Mouse (Mus musculus) heart, embryonic 15.5 days (tissue): ENCODE data around the gene Arhgap30. TPM values are rescaled to one million over a fixed set of nuclear protein-coding genes. Genes with fewer than 3 reads are reported as not detected.

Experiments
- ATAC-seq: fragments of 200-750 bp; cut with Nextera tagmentation; replicated peaks from 2 replicates; pipeline ENCODE4 v1.8.0; 2017; ENCODE audit warnings: low read depth, moderate TSS enrichment; ENCODE audit not compliant: insufficient number of reproducible peaks, insufficient read depth, low FRiP score
- H3K27ac ChIP-seq: fragments of 300-500 bp; sonication (generic); 2 replicates; pipeline ENCODE4 v1.5.1; 2015; ENCODE audit warnings: mild to moderate bottlenecking, inconsistent platforms
- H3K27me3 ChIP-seq: fragments of 300-500 bp; sonication (generic); 2 replicates; pipeline ENCODE4 v1.6.1; 2015; ENCODE audit warnings: inconsistent platforms
- H3K36me3 ChIP-seq: fragments of 300-500 bp; sonication (generic); 2 replicates; pipeline ENCODE4 v1.6.1; 2015; ENCODE audit warnings: mild to moderate bottlenecking, inconsistent platforms
- H3K4me1 ChIP-seq: fragments of 300-500 bp; sonication (generic); replicated peaks from 2 replicates; pipeline ENCODE4 v1.6.1; 2015; ENCODE audit warnings: inconsistent platforms
- H3K4me2 ChIP-seq: fragments of 300-500 bp; sonication (generic); 2 replicates; pipeline ENCODE4 v1.6.1; 2015; ENCODE audit warnings: inconsistent platforms, mild to moderate bottlenecking, moderate library complexity
- H3K4me3 ChIP-seq: fragments of 300-500 bp; sonication (generic); 2 replicates; pipeline ENCODE4 v1.5.1; 2015; ENCODE audit warnings: mild to moderate bottlenecking, inconsistent platforms
- H3K9ac ChIP-seq: fragments of 300-500 bp; sonication (generic); 2 replicates; pipeline ENCODE4 v1.6.1; 2015; ENCODE audit warnings: mild to moderate bottlenecking, inconsistent platforms
- H3K9me3 ChIP-seq: fragments of 300-500 bp; sonication (generic); replicated peaks from 2 replicates; pipeline ENCODE4 v1.6.1; 2016; ENCODE audit warnings: inconsistent platforms
- WGBS: fragments of 180-500 bp; shearing (Covaris S2); methylation state at CpG from one replicate; pipeline ENCODE4 v1.1.7; 2015; ENCODE audit warnings: mixed read lengths; 5-methylcytosine and 5-hydroxymethylcytosine counted together
- polyA plus RNA-seq: library from polyadenylated mRNA; unstranded; fragments of >200 nt; fragmentation: Nextera tagmentation; extraction: Ambion mirVana; gene quantifications from 2 replicates; pipeline ENCODE4 v1.2.1, GENCODE M21; 2015

Gene Arhgap30
- polyA plus RNA-seq, 1 experiment from 2014 or later = 1.00 TPM

DNA sequence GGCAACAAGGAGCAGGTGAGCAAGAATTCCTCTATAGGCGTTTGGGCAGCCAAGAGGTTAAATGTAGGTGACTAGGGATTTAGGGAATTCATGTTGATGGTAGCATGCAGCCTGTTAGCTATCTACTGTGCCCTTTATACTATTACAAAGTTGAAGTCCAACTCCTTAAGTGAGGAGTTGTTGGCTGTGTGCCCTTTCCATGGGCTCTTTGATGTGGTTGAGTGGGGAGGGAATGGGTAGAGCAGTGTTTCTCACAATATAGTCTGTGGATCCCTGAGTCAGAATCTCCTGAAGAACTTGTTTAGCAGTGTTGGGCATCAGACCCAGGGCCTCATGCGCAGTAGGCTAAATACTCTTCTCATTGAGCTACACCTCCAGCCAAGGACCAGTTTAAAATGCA, 31.9 kb upstream of the Arhgap30 start:
- H3K27ac ChIP-seq = no peak overlapping the region
- H3K4me1 ChIP-seq = peaks cover 13% of the 10 kb centered on the region
- no peak overlapping the region for H3K4me2 ChIP-seq
- no peaks in the 10 kb centered on the region for H3K27me3 ChIP-seq
- no peak overlapping the region for H3K9ac ChIP-seq
- peaks cover 28% of the 10 kb centered on the region for H3K36me3 ChIP-seq
- H3K9me3 ChIP-seq = no peaks in the 10 kb centered on the region
- 89% methylated on average over 2 of the region's 2 CpGs for WGBS
- no peak overlapping the region for H3K4me3 ChIP-seq
- no peak for ATAC-seq

DNA sequence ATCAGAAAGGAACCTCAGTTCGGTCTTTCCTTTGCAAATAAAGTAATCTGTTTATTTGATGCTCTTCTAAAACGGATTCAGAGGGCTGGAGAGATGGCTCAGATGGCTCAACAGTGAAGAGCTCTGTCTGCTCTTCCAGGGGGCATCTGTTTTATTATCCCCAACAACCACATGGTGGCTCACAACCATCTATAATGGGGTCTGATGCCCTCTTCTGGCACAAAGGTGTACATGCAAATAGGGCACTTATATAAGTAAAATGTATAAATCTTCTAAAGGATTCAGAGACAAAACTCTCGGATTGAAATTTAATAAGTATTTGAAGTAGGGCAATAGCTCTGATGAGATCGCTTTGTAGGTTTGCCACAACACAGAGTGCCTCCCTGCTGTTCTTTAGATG, 30.3 kb upstream of the Arhgap30 start:
- H3K4me3 ChIP-seq = no peak overlapping the region
- no peaks in the 10 kb centered on the region for H3K27me3 ChIP-seq
- no peak overlapping the region for H3K4me2 ChIP-seq
- no peaks in the 10 kb centered on the region for H3K9me3 ChIP-seq
- WGBS = 75% methylated on average over 4 of the region's 4 CpGs
- H3K9ac ChIP-seq = no peak overlapping the region
- H3K36me3 ChIP-seq = peaks cover 28% of the 10 kb centered on the region
- H3K4me1 ChIP-seq = peaks cover 10% of the 10 kb centered on the region
- H3K27ac ChIP-seq = no peak overlapping the region
- ATAC-seq = no peak

DNA sequence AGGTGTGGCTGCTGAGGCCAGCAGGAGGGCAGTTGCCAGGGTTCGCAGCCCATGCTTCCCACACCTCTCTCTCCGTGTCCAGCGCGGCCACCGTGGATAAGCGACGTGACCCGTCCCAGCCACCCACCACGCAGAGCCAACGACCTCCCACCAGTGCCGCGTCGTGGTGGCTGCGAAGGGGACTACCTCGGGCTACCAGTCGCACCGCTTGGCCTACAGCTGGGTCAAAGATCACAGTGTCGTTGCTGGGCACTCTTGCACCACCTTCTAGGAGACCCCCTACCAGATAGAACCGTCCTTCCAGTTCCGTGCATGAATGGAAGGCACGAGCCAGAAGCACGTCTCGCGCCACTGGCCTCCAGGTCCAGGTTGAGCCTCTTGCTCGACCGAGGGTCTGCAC, 28.5 kb upstream of the Arhgap30 start:
- Histone ChIP-seq H3K27me3 (no peaks in the 10 kb centered on the region), H3K36me3 (peaks cover 28% of the 10 kb centered on the region), H3K4me1 (peaks cover 10% of the 10 kb centered on the region), H3K4me2 (peak overlapping the region; percentile 64), H3K9ac (peak overlapping the region; percentile 45), H3K4me3 (peak overlapping the region; percentile 47), H3K27ac (no peak overlapping the region), H3K9me3 (no peaks in the 10 kb centered on the region)
- peak; percentile 37 for ATAC-seq
- 17% methylated on average over 26 of the region's 26 CpGs for WGBS

DNA sequence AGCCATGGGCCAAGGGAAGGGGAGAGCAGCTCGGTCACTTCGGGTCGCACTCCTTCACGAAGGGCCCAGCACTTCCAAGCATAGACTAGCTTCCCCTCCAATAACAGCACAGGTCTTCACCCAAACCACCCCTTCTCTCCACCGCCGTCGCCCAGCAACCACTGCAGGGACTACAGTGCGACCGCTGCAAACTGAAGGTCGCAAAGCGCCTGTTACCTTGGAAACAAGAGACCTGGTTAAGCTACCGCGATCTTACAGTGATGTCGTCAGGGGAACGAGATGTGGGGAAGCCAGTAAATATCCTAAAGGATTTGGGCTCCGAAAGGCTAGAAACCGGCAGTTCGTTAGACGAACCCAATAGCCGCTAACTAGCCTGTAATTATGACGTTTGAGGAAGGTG, 28.1 kb upstream of the Arhgap30 start, which contains the start of gene Klhdc9:
TSS of gene Klhdc9 (minus strand) at position 143 of the 400 bp plus-strand sequence.
- Histone ChIP-seq H3K27ac (no peak within 1 kb of the TSS), H3K4me3 (peak within 1 kb of the TSS; percentile 47), H3K9ac (peak within 1 kb of the TSS; percentile 45), H3K36me3 (peaks cover 28% of the 10 kb centered on the region), H3K4me1 (peaks cover 10% of the 10 kb centered on the region), H3K4me2 (peak within 1 kb of the TSS; percentile 64), H3K9me3 (no peaks in the 10 kb centered on the region), H3K27me3 (no peaks in the 10 kb centered on the region)
- 1% methylated on average over 21 of the region's 21 CpGs for WGBS
- ATAC-seq = peak; percentile 87

DNA sequence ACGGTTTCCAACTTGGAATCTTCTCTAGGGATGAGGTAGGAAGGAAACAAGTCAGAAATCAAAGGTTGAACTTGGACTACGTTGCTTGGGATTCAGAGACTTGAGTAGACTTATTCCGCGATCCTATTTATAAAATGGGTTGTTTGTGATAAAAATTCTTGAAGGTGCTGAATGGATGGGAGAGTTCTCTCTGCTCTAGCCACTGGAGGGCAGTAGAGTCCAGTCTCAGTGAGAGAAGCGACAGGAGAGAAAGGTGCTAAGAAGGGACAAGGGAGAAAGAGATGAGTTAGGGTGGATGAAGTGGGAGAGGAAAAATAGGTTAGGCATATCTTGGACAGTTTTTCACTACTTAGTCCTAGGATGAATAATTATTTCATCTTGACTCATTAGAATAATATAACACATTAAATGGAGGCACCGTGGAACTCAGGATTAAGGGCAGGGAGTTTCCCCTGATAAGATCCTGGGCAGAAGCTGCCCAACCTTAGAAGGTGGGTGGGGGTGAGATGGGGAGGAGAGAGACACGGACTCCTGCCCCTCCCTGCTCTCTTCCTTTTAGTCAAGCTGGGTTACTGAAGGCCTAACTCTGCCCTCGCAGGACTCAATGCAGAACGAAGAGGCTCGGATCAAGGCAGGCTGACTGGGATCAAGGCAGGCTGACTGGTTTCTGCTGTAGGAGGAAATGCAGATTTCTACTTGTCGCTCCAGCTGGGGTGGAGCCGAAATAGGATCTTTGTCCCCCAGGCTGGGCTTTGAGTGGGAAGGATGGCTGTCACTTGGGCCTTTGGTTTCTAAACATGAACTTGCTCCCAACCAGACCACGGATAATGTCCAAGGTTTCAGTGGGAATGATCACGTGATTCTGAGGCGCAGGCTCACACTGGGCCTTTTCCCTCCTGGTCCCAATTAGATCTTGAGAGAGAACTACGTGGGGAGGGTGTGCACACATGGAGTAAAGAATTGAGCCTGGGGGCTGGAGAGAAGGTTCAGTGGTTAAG, 27.3 kb upstream of the Arhgap30 start:
- Histone ChIP-seq H3K27me3 (no peaks in the 10 kb centered on the region), H3K27ac (no peak overlapping the region), H3K4me3 (peak overlapping the region; percentile 47), H3K9me3 (no peaks in the 10 kb centered on the region), H3K4me1 (peaks cover 10% of the 10 kb centered on the region), H3K36me3 (peaks cover 28% of the 10 kb centered on the region), H3K9ac (peak overlapping the region; percentile 45), H3K4me2 (peak overlapping the region; percentile 64)
- peak; percentile 47; the same call in 1 of the 2 replicates for ATAC-seq
- WGBS = 28% methylated on average over 16 of the region's 16 CpGs

DNA sequence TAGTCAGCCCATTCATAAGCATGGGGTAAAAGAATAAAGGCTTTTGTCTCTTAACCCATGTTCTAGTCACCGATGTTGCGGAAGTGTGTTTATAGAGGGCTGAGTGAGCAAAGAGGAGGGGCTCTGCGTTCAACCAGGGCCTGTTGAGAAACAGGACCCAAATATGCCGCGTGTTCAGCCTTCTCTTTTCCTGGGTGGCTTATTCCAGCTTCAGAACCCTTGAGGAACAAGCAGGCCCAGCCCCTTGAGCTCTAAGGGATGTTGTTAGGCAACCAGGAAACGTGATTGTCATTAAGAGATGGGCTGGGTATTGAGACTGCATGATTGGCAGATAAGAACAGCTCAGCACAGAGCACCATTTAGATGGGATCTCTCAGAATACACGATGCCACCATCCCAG, 22.8 kb upstream of the Arhgap30 start:
- ATAC-seq = no peak
- Histone ChIP-seq H3K9me3 (no peaks in the 10 kb centered on the region), H3K36me3 (no peaks in the 10 kb centered on the region), H3K27ac (no peak overlapping the region), H3K4me1 (peaks cover 5% of the 10 kb centered on the region; the same call in 1 of the 2 replicates), H3K9ac (no peak overlapping the region), H3K27me3 (peaks cover 8% of the 10 kb centered on the region), H3K4me2 (no peak overlapping the region), H3K4me3 (no peak overlapping the region)
- WGBS = 68% methylated on average over 7 of the region's 7 CpGs

DNA sequence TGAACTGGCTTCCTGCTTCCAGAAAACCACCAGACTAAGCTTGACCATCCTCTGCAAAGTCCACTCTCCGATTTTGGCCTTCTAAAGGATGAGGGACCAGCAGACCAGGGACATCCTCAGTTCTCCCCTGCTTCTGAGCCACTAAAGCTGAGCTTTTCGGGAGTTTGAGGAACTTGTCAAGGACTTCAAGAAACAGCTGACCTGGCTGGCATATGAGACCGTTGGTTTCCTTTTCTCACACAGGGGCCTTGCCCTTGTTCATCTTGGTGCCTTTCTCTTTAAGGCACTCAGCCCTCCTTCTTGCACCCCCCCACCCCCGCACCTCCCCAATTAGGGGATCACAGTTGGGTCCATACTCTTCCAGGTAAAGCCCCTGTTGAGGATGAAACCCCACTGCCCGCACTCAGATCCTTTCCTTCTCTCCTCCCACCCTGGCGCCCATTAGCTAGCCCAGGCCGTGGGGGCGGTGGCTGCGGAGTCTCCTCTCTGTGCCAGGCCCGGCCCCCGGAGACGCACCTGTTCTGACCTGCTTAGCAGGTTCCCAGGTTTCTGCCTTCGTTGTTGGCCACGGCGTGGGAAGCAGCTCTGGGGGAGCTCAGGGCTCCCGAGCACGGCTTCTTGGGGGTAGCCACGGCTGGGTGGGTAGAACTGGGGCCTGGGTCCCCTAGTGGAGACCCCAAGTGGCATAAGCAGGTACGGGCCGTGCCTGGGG, 18.8 kb upstream of the Arhgap30 start, which contains the start of gene Nectin4:
TSS of gene Nectin4 (plus strand) at position 255 of the 712 bp plus-strand sequence.
- Histone ChIP-seq H3K9me3 (no peaks in the 10 kb centered on the region), H3K27me3 (peaks cover 12% of the 10 kb centered on the region), H3K4me1 (no peaks in the 10 kb centered on the region), H3K4me2 (peak within 1 kb of the TSS; percentile 0; the same call in 1 of the 2 replicates), H3K27ac (no peak within 1 kb of the TSS), H3K4me3 (no peak within 1 kb of the TSS), H3K9ac (peak within 1 kb of the TSS; percentile 0; the same call in 1 of the 2 replicates), H3K36me3 (no peaks in the 10 kb centered on the region)
- ATAC-seq = no peak; the same call in 1 of the 2 replicates
- 39% methylated on average over 20 of the region's 20 CpGs for WGBS

DNA sequence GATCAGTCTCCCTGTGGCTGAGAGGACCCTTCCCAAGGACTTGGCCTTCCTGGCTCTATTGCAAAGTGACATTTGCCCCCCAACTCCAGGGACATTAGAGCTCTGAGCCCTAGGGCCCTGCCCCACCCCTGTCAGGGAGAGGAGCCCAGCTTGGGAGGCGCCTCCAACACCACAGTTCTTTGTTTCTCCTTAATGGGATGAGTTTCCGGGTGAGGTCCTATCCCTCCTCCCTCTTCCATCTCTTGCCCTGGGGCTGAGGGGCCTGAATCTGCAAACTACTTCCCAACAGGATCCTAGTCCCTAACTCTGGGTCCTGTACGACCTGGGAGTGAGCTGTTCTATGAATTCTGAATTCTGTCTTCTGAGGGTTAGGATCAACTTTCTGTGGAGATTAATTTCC, 15.9 kb upstream of the Arhgap30 start:
- Histone ChIP-seq H3K36me3 (no peaks in the 10 kb centered on the region), H3K4me2 (no peak overlapping the region), H3K4me1 (0 out of 2 replicates have a peak, but pooled peaks cover 5% of the 10 kb centered on the region), H3K9ac (no peak overlapping the region), H3K9me3 (no peaks in the 10 kb centered on the region), H3K4me3 (no peak overlapping the region), H3K27me3 (peaks cover 12% of the 10 kb centered on the region), H3K27ac (no peak overlapping the region)
- 70% methylated on average over 3 of the region's 3 CpGs for WGBS
- ATAC-seq = no peak

DNA sequence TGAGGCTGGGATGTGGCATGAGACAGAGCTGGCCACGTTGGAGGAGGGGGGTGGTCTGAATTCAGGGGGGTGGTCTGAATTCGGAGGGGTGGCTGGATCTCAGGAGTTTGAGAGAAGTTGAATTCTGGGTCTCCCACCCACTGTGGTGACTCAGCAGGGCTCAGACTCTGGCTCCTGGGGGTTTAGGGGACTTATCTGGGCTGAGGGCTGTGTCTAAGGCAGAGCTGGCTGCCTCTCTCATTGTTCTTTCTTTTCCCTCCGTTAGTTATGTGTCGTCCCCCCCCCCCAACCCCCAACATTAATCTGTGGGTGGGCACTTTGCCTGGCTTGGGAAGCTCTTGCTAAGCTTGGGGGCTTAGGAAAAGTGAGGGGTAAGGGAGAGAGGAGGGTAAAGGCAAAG, 14.8 kb upstream of the Arhgap30 start:
- no peak overlapping the region for H3K27ac ChIP-seq
- H3K9me3 ChIP-seq = no peaks in the 10 kb centered on the region
- H3K4me3 ChIP-seq = no peak overlapping the region
- H3K36me3 ChIP-seq = no peaks in the 10 kb centered on the region
- no peak overlapping the region for H3K4me2 ChIP-seq
- H3K9ac ChIP-seq = no peak overlapping the region
- H3K4me1 ChIP-seq = 0 out of 2 replicates have a peak, but pooled peaks cover 5% of the 10 kb centered on the region
- H3K27me3 ChIP-seq = peaks cover 12% of the 10 kb centered on the region
- ATAC-seq = no peak
- 4% methylated on average over 2 of the region's 4 CpGs for WGBS

DNA sequence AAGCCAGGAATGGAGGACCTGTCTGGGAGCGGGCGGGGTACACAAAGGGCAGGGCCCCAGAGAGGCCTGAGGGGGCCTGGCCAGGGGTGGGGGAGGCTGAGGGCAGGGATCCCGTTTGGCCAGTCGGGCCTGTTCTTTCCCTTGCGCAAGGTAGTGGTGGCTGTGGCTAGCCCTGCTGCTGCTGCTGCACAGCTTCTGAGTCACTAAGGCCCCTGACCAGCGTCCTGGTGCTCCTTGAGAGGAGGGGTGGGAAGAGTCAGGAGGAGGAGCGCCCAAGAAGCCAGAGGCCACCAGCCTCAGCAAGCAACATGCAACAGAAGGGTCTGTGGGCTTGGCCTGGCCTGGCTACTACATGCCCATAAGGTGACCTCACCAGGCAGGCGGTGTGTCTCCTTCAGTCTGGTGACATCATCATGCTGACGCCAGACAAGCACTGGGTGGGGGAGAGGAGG, 13.1 kb upstream of the Arhgap30 start:
- 43% methylated on average over 9 of the region's 9 CpGs for WGBS
- Histone ChIP-seq H3K9ac (no peak overlapping the region), H3K4me2 (no peak overlapping the region), H3K4me1 (peaks cover 11% of the 10 kb centered on the region; the same call in 1 of the 2 replicates), H3K4me3 (no peak overlapping the region), H3K9me3 (no peaks in the 10 kb centered on the region), H3K36me3 (no peaks in the 10 kb centered on the region), H3K27ac (no peak overlapping the region), H3K27me3 (peaks cover 13% of the 10 kb centered on the region)
- ATAC-seq = no peak; the same call in 1 of the 2 replicates

DNA sequence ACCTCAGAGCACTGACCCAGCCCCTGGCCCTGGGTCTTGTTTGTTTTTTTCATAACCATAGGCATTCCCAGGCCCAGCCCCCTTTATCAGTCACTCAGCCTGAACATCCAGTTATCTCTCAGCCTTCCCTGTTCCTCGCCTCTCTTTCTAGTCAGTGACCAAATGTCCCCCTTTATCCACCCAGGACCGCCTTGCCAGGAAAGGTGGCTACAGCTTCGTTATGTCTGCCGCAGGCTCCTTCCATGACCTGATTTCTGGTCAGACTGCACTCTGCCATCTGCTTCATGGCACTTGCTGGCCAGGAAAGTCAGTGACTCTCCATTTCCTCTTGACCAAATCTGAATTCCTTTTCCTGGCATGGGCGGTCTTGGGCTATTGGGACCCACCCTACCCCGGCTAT, 10.5 kb upstream of the Arhgap30 start:
- no peak overlapping the region for H3K9ac ChIP-seq
- peaks cover 11% of the 10 kb centered on the region; the same call in 1 of the 2 replicates for H3K4me1 ChIP-seq
- H3K27ac ChIP-seq = no peak overlapping the region
- no peaks in the 10 kb centered on the region for H3K9me3 ChIP-seq
- H3K4me2 ChIP-seq = no peak overlapping the region
- no peak overlapping the region for H3K4me3 ChIP-seq
- H3K27me3 ChIP-seq = peaks cover 19% of the 10 kb centered on the region
- ATAC-seq = no peak
- 66% methylated on average over 6 of the region's 6 CpGs for WGBS
- H3K36me3 ChIP-seq = no peaks in the 10 kb centered on the region
